Mouse (Mus musculus): ENCODE data around the gene Heatr3. TPM values are rescaled to one million over a fixed set of nuclear protein-coding genes. Genes with fewer than 3 reads are reported as not detected.

Heatr3 gene
- polyA plus RNA-seq, 1 experiment from 2014 or later: 33.4 TPM

Small RNA genes within 50 kb of the gene (microRNA-seq; reads per million reads assigned to microRNA genes)
- gene Mir7071: 6.5 reads per million, percentile 16 among the genes with 10 or more reads in this experiment

Other genes starting within 250 kb of the Heatr3 start
- 0.49 and 0.69 TPM in 2 replicates for gene Zfp423, start 178.3 kb upstream of the Heatr3 start, polyA plus RNA-seq (2015; fragmentation: Nextera tagmentation; extraction: Ambion mirVana)
- gene Cnep1r1, start 19.1 kb upstream of the Heatr3 start, polyA plus RNA-seq (2015; fragmentation: Nextera tagmentation; extraction: Ambion mirVana): 27.2 and 30.6 TPM in 2 replicates
- 4.0 and 4.3 TPM in 2 replicates for gene Tent4b, start 61.4 kb downstream of the Heatr3 start, polyA plus RNA-seq (2015; fragmentation: Nextera tagmentation; extraction: Ambion mirVana)
- 26.1 and 27.0 TPM in 2 replicates for gene Adcy7, start 134.5 kb downstream of the Heatr3 start, polyA plus RNA-seq (2015; fragmentation: Nextera tagmentation; extraction: Ambion mirVana)
- gene Brd7, start 224.3 kb downstream of the Heatr3 start, polyA plus RNA-seq (2015; fragmentation: Nextera tagmentation; extraction: Ambion mirVana): 46.1 and 49.3 TPM in 2 replicates